16 mouse cellular contexts compared by ENCODE assay signal in the genomic region with DNA sequence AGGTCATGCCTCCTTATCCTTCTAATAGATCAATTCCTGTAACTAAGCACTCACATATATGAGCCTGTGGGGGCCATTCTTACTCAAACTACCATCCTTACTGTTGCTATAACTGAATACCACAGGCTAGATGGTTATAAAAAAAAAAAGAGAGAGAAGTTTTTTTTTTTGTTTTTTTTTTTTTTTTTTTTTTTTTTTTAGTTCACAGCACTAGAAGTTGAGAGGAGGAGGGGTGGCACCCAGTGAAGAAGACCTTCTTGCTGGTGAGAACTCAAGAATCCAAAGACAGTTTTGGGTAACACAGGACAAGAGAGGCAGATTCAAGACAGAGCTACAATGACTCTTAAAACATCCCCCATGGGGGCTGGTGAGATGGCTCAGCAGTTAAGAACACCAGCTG.
"Had no signal": no experiment of that assay in that cellular context is flagged by ENCODE, and none has a peak within 500 bp of the region (broad histone marks: within the 10 kb centered on the region; RNA-seq: fewer than 3 reads in every experiment).

No protein-coding gene starts in this region.

- H3K36me3 ChIP-seq: neural tube, embryonic 13.5 days; neural tube, embryonic 15.5 days; stomach, embryonic 15.5 days had no signal

- DNase-seq: retina, postnatal 1 day; right cerebral cortex, adult 18-20 months; right cerebral cortex, postnatal 14 days; right cerebral cortex, postnatal 25 days; right cerebral cortex, postnatal 4 days; spleen, adult 18-20 months; thymus, adult 18-20 months; thymus, adult 2 months; thymus, postnatal 14 days; thymus, postnatal 25 days; thymus, postnatal 36 days; thymus, postnatal 4 days had no signal

- H3K9ac ChIP-seq: neural tube, embryonic 13.5 days; neural tube, embryonic 15.5 days; stomach, embryonic 15.5 days had no signal

- H3K27ac ChIP-seq: neural tube, embryonic 13.5 days; neural tube, embryonic 15.5 days; stomach, embryonic 15.5 days; stomach, postnatal 0 days had no signal

- H3K27me3 ChIP-seq: neural tube, embryonic 13.5 days; neural tube, embryonic 15.5 days; stomach, embryonic 15.5 days had no signal

- H3K9me3 ChIP-seq: neural tube, embryonic 13.5 days; neural tube, embryonic 15.5 days; stomach, embryonic 15.5 days had no signal

- H3K4me3 ChIP-seq: neural tube, embryonic 13.5 days; neural tube, embryonic 15.5 days; stomach, embryonic 15.5 days had no signal

- H3K4me1 ChIP-seq: neural tube, embryonic 13.5 days; neural tube, embryonic 15.5 days had no signal
